Mouse (Mus musculus) forebrain, embryonic 10.5 days (tissue): Measurements from ENCODE around the gene Pnpla2. TPM values are rescaled to one million over a fixed set of nuclear protein-coding genes. Genes with fewer than 3 reads are reported as not detected.

Experiments used
- DNase-seq: peaks from one replicate; pipeline ENCODE4 v3.0.0-alpha.2; 2017; ENCODE audit warnings: low spot score; ENCODE audit errors: extremely low spot score
- H3K27ac ChIP-seq: fragments of 300-500 bp; sonication (generic); 2 replicates; pipeline ENCODE4 v1.5.1; 2016; ENCODE audit warnings: mild to moderate bottlenecking
- H3K27me3 ChIP-seq: fragments of 300-500 bp; sonication (generic); 2 replicates; pipeline ENCODE4 v1.6.1; 2016; ENCODE audit warnings: mild to moderate bottlenecking; ENCODE audit not compliant: poor library complexity, severe bottlenecking
- H3K36me3 ChIP-seq: fragments of 300-500 bp; sonication (generic); replicated peaks from 2 replicates; pipeline ENCODE4 v1.6.1; 2016; ENCODE audit warnings: mild to moderate bottlenecking, moderate library complexity
- H3K4me1 ChIP-seq: fragments of 300-500 bp; sonication (generic); 2 replicates; pipeline ENCODE4 v1.6.1; 2016
- H3K4me3 ChIP-seq: fragments of 300-500 bp; sonication (generic); 2 replicates; pipeline ENCODE4 v1.5.1; 2016; ENCODE audit warnings: mild to moderate bottlenecking, moderate library complexity
- H3K9me3 ChIP-seq: fragments of 300-500 bp; sonication (generic); 2 replicates; pipeline ENCODE4 v1.6.1; 2016; ENCODE audit warnings: mild to moderate bottlenecking, moderate library complexity
- WGBS: fragments of 180-500 bp; shearing (Covaris S2); methylation state at CpG from one replicate; pipeline ENCODE4 v1.1.7; 2016; 5-methylcytosine and 5-hydroxymethylcytosine counted together
- polyA plus RNA-seq: library from polyadenylated mRNA; unstranded; fragments of >200 nt; fragmentation: Nextera tagmentation; extraction: Ambion mirVana; gene quantifications from 2 replicates; pipeline ENCODE4 v1.2.1, GENCODE M21; 2016

Gene Pnpla2
- polyA plus RNA-seq, 1 experiment from 2014 or later = 18.2 TPM

DNA sequence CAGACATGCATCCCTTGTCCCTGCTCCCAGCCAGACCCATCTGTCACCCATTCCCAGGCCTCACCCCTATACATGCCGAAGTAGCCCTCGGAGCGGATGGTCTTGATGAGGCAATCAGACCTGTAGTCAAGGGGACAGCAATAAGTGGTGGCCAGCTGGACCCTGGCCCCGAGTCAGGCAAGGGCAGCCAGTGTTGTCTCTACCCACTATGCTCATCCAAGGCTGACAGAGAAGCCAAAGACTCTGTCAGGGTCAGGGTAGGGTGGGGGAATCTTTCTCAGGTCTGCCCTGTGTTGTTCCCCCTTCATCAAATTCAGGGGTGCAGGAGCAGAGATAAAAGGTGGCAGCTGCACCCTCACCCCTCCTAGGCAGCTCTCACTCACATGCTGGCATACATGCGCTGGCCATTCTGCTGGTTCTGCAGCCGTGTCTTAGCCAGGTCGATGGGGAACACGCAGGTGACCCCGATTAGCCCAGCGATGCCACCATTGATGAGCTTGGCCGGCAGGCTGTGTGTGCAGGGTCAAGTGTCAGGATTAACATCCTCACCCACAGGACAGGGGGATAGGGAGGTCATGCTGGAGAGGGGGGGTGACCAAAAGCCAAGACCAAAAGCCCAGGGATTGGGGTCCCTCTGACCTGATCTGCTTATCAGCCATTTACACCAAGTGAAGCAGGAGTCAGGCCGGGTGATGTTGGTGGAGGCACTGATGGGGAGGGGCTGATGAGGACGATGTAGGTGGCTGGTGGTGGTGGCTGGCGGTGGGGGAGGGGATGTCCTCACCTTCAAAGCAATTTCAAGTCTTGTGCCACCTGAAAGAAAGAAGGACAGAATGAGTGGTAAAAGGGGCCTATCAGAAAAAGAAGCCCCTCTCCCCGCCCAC lies 21.2 kb upstream of the Pnpla2 start:
- DNase-seq = no peak
- Histone ChIP-seq H3K27me3 (no peaks in the 10 kb centered on the region), H3K9me3 (no peaks in the 10 kb centered on the region), H3K4me1 (peaks cover 78% of the 10 kb centered on the region), H3K27ac (peak overlapping the region; percentile 86), H3K4me3 (peak overlapping the region; percentile 72), H3K36me3 (peaks cover 51% of the 10 kb centered on the region)
- WGBS = 79% methylated on average over 15 of the region's 15 CpGs

GRCm38 (mm10) chr7:141434464-141434863 lies 20.5 kb upstream of the Pnpla2 start:
- Histone ChIP-seq H3K4me1 (peaks cover 71% of the 10 kb centered on the region), H3K36me3 (peaks cover 58% of the 10 kb centered on the region)

GRCm38 (mm10) chr7:141435129-141435855 lies 19.7 kb upstream of the Pnpla2 start:
- no peaks in the 10 kb centered on the region for H3K9me3 ChIP-seq
- peak overlapping the region; percentile 72 for H3K4me3 ChIP-seq
- peak; percentile 56 for DNase-seq
- H3K27ac ChIP-seq = peak overlapping the region; percentile 86
- peaks cover 63% of the 10 kb centered on the region for H3K4me1 ChIP-seq
- peaks cover 65% of the 10 kb centered on the region for H3K36me3 ChIP-seq
- H3K27me3 ChIP-seq = no peaks in the 10 kb centered on the region
- WGBS = 6% methylated on average over 17 of the region's 17 CpGs

More at GRCm38 (mm10) chr7:141434464-141434863, 20.5 kb upstream of the Pnpla2 start:
- peak overlapping the region; percentile 86 for H3K27ac ChIP-seq
- DNase-seq = no peak
- H3K4me3 ChIP-seq = peak overlapping the region; percentile 72
- no peaks in the 10 kb centered on the region for H3K9me3 ChIP-seq
- 14% methylated on average over 8 of the region's 8 CpGs for WGBS
- no peaks in the 10 kb centered on the region for H3K27me3 ChIP-seq

DNA sequence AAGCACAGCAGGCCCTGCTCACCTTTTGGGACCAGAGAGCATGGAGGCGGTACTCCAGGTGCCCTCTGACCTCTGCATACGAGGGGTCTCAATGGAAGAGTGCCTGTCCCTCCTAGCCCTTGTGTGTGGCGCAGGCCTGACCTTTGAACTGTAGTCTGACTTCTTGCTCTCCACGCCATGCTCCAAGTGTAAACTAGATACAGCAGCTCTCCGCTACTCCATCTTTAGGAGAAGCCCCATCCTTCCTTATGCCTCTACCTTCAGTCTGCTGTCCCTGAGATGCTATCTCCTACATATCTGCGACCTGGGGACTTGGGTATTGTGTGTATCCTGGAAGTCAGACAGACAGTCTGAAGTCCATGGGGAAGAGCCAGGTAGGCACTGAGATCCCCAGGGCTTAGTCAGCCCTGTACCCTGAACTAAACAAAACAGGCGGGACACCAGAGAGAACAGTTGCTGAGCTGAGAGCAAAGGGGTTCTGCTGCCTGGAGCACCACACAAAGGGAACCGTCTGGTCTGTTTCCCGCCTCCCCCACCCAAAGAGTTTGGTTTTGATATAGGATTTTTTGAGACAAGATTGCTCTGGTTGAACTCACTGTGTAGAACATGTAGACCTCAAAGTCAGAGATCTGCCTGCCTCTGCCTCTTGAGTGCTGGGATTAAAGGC lies 19.0 kb upstream of the Pnpla2 start:
- Histone ChIP-seq H3K9me3 (no peaks in the 10 kb centered on the region), H3K27ac (peak overlapping the region; percentile 88), H3K36me3 (peaks cover 65% of the 10 kb centered on the region), H3K27me3 (no peaks in the 10 kb centered on the region), H3K4me3 (peak overlapping the region; percentile 72), H3K4me1 (peaks cover 67% of the 10 kb centered on the region)
- no peak for DNase-seq
- 79% methylated on average over 9 of the region's 9 CpGs for WGBS

DNA sequence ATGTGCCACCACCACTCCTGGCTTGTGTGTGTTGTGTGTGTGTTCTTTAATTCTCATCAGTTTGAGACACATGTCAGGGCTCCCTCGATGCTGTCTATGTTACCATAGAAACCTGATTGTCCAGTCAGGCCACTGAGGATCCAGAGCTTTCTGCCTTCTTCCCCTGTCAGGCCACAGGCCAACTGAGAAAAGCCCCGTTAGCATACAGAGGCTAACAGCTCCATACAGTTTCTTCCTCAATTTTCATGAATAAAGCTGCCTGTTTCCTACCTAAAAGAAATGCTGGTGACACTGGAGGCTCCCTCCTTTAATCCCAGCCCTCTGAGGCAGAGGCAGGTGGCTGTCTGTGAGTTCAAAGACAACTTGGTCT lies 18.5 kb upstream of the Pnpla2 start:
- no peaks in the 10 kb centered on the region for H3K27me3 ChIP-seq
- no peak for DNase-seq
- peak overlapping the region; percentile 88 for H3K27ac ChIP-seq
- H3K36me3 ChIP-seq = peaks cover 65% of the 10 kb centered on the region
- peaks cover 72% of the 10 kb centered on the region for H3K4me1 ChIP-seq
- no peaks in the 10 kb centered on the region for H3K9me3 ChIP-seq
- WGBS = 56% methylated on average over 2 of the region's 2 CpGs
- peak overlapping the region; percentile 72 for H3K4me3 ChIP-seq

- peaks cover 77% of the 10 kb centered on the region for H3K4me1 ChIP-seq
- 5% methylated on average over 53 of the region's 53 CpGs for WGBS
- peak within 1 kb of the TSS; percentile 72 for H3K4me3 ChIP-seq
- peak within 1 kb of the TSS; percentile 88 for H3K27ac ChIP-seq
- no peaks in the 10 kb centered on the region for H3K9me3 ChIP-seq
- H3K36me3 ChIP-seq = peaks cover 65% of the 10 kb centered on the region
- H3K27me3 ChIP-seq = no peaks in the 10 kb centered on the region
- DNase-seq = peak; percentile 80
These were observed 17.5 kb upstream of the Pnpla2 start, which contains the start of gene Slc25a22 for GRCm38 (mm10) chr7:141437178-141438120. Slc25a22 (minus strand) TSS chr7:141437892.

DNA sequence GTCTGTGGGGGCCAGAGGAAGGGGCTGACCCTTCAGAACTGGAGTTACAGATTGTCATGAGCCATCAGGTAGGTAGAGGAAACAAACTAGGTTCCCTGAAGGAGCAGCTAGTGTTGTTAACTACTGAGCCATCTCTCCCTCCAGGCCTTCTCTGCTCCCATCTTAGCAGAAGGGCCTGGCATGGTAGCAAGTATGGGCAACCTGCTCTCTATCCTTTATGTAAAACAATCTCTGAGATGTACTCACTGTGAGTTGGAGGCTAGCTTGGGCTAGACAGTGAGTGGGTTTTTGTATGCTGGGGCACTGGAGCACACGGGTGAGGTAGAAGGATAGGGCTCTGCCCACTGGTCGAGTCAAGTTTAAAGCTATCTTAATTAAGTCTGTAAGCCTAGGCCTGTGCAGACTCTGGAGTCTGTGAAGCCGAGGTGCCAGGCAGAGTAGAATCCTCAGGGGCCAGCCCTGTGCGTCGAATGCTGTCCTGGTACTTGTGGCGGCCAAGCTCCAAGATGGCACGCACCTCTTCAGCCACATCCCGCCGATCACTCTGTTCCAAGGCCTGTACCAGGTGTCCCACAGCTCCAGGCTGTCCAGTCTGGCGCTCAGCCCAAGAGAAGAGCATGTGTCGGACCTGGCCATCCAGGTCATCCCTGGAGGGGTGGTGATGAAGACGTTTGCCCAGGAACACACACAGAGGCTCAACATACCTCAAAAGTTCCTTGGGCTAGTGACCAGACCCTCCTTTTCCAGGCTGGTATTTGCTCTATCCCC lies 16.6 kb upstream of the Pnpla2 start:
- Histone ChIP-seq H3K27me3 (no peaks in the 10 kb centered on the region), H3K4me3 (no peak overlapping the region), H3K27ac (no peak overlapping the region), H3K9me3 (no peaks in the 10 kb centered on the region), H3K4me1 (peaks cover 78% of the 10 kb centered on the region), H3K36me3 (peaks cover 59% of the 10 kb centered on the region)
- 94% methylated on average over 12 of the region's 12 CpGs for WGBS
- DNase-seq = no peak

- peaks cover 51% of the 10 kb centered on the region for H3K36me3 ChIP-seq
- WGBS = 95% methylated on average over 10 of the region's 10 CpGs
- no peaks in the 10 kb centered on the region for H3K9me3 ChIP-seq
- H3K4me1 ChIP-seq = peaks cover 78% of the 10 kb centered on the region
- no peak for DNase-seq
- no peaks in the 10 kb centered on the region for H3K27me3 ChIP-seq
- H3K27ac ChIP-seq = no peak overlapping the region
- H3K4me3 ChIP-seq = no peak overlapping the region
These were observed 15.8 kb upstream of the Pnpla2 start for GRCm38 (mm10) chr7:141439140-141439679.

- Histone ChIP-seq H3K27me3 (no peaks in the 10 kb centered on the region), H3K36me3 (peaks cover 51% of the 10 kb centered on the region), H3K4me3 (no peak overlapping the region), H3K9me3 (no peaks in the 10 kb centered on the region), H3K27ac (no peak overlapping the region), H3K4me1 (peaks cover 76% of the 10 kb centered on the region)
- DNase-seq = no peak
- 98% methylated on average over 11 of the region's 11 CpGs for whole genome bisulfite sequencing
These were observed 15.2 kb upstream of the Pnpla2 start for GRCm38 (mm10) chr7:141439811-141440210.

- Histone ChIP-seq H3K9me3 (no peaks in the 10 kb centered on the region), H3K4me1 (peaks cover 68% of the 10 kb centered on the region), H3K27me3 (no peaks in the 10 kb centered on the region), H3K4me3 (no peak overlapping the region; the same call in 1 of the 2 replicates), H3K27ac (0 out of 2 replicates have a peak overlapping the region, but pooled peaks have one; percentile 3), H3K36me3 (peaks cover 51% of the 10 kb centered on the region)
- WGBS = 39% methylated on average over 6 of the region's 6 CpGs
- DNase-seq = no peak
These were observed 14.4 kb upstream of the Pnpla2 start for GRCm38 (mm10) chr7:141440613-141441012.

DNA sequence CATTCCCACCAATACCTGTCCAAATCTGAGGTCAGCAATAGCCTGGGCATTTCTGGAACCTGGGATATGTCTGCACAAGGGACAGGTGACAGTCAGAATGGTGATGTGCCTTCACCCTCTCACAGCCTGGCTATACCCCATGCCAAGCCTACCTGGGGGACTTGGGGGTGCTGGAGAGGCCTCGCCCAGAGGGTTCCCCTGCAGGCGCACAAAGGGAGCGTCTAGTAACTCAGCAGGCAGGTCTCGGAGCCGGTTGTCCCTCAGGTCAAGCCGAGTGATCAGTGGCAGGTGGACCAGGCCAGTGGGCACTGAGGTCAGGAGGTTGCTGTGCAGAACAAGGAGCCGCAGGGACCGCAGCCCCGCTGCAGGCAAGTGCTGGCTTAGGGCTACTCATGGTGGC lies 13.5 kb upstream of the Pnpla2 start:
- 94% methylated on average over 9 of the region's 9 CpGs for WGBS
- H3K36me3 ChIP-seq = peaks cover 51% of the 10 kb centered on the region
- no peak for DNase-seq
- peaks cover 60% of the 10 kb centered on the region for H3K4me1 ChIP-seq
- H3K4me3 ChIP-seq = peak overlapping the region; percentile 61
- no peaks in the 10 kb centered on the region for H3K9me3 ChIP-seq
- H3K27me3 ChIP-seq = no peaks in the 10 kb centered on the region
- 0 out of 2 replicates have a peak overlapping the region, but pooled peaks have one; percentile 8 for H3K27ac ChIP-seq
